Mouse (Mus musculus) stomach, postnatal 0 days (tissue): Measurements from ENCODE around the gene Tcirg1. TPM values are rescaled to one million over a fixed set of nuclear protein-coding genes. Genes with fewer than 3 reads are reported as not detected.

Source experiments
- ATAC-seq: fragments of 200-750 bp; cut with Nextera tagmentation; 2 replicates; pipeline ENCODE4 v1.8.0; 2017; ENCODE audit not compliant: low FRiP score, low TSS enrichment
- DNase-seq: peaks from one replicate; pipeline ENCODE4 v3.0.0-alpha.2; 2016; ENCODE audit warnings: low spot score
- H3K27ac ChIP-seq: fragments of 300-500 bp; sonication (generic); replicated peaks from 2 replicates; pipeline ENCODE4 v1.5.1; 2014; ENCODE audit warnings: mild to moderate bottlenecking, control low read depth
- H3K27me3 ChIP-seq: fragments of 300-500 bp; sonication (generic); 2 replicates; pipeline ENCODE4 v1.6.1; 2014; ENCODE audit warnings: low read length; ENCODE audit not compliant: control insufficient read depth, insufficient read depth
- H3K36me3 ChIP-seq: fragments of 300-500 bp; sonication (generic); 2 replicates; pipeline ENCODE4 v1.6.1; 2014; ENCODE audit warnings: low read length, mixed read lengths; ENCODE audit not compliant: control insufficient read depth, insufficient read depth
- H3K4me1 ChIP-seq: fragments of 300-500 bp; sonication (generic); replicated peaks from 2 replicates; pipeline ENCODE4 v1.6.1; 2014; ENCODE audit warnings: antibody characterized with exemption; ENCODE audit not compliant: control insufficient read depth, insufficient read depth
- H3K4me2 ChIP-seq: fragments of 300-500 bp; sonication (generic); replicated peaks from 2 replicates; pipeline ENCODE4 v1.6.1; 2014; ENCODE audit warnings: low read depth, mild to moderate bottlenecking, control low read depth, moderate library complexity
- H3K4me3 ChIP-seq: fragments of 300-500 bp; sonication (generic); 2 replicates; pipeline ENCODE4 v1.5.1; 2014; ENCODE audit warnings: low read depth, low read length, control low read depth
- H3K9ac ChIP-seq: fragments of 300-500 bp; sonication (generic); 2 replicates; pipeline ENCODE4 v1.6.1; 2014; ENCODE audit warnings: mild to moderate bottlenecking, low read length, control low read depth, mixed read lengths
- H3K9me3 ChIP-seq: fragments of 300-500 bp; sonication (generic); 2 replicates; pipeline ENCODE4 v1.6.1; 2016; ENCODE audit warnings: low read length; ENCODE audit not compliant: control insufficient read depth
- CTCF ChIP-seq: IDR thresholded peaks from 2 replicates; pipeline ENCODE4 v1.5.1; 2016; ENCODE audit warnings: antibody characterized with exemption, low read depth, mild to moderate bottlenecking, moderate library complexity
- EP300 ChIP-seq: optimal IDR thresholded peaks from 2 replicates; pipeline ENCODE3; 2016; ENCODE audit warnings: antibody characterized with exemption
- WGBS: fragments of 180-500 bp; shearing (Covaris S2); extraction: QIAGEN DNeasy Blood & Tissue Kit; methylation state at CpG from one replicate; pipeline ENCODE4 v1.1.7; 2014; 5-methylcytosine and 5-hydroxymethylcytosine counted together
- polyA plus RNA-seq: library from polyadenylated mRNA; unstranded; fragments of >200 nt; fragmentation: Nextera tagmentation; extraction: Ambion mirVana; gene quantifications from 2 replicates; pipeline ENCODE4 v1.2.1, GENCODE M21; 2015

Gene Tcirg1
- polyA plus RNA-seq, 1 experiment from 2014 or later = 17.4 TPM

GRCm38 (mm10) chr19:3846676-3847604 is 60.0 kb downstream of the Tcirg1 start:
- no peak overlapping the region for H3K4me3 ChIP-seq
- TF ChIP-seq CTCF (no peak), EP300 (no peak)
- H3K4me2 ChIP-seq = no peak overlapping the region
- no peak for ATAC-seq
- H3K27ac ChIP-seq = no peak overlapping the region
- H3K9me3 ChIP-seq = no peaks in the 10 kb centered on the region
- H3K4me1 ChIP-seq = peaks cover 6% of the 10 kb centered on the region
- no peaks in the 10 kb centered on the region for H3K27me3 ChIP-seq
- WGBS = 66% methylated on average over 10 of the region's 10 CpGs
- no peaks in the 10 kb centered on the region for H3K36me3 ChIP-seq
- no peak for DNase-seq
- H3K9ac ChIP-seq = no peak overlapping the region

Other genes starting within 250 kb of the Tcirg1 start
- 2.6 and 2.7 TPM in 2 replicates for gene Lrp5, start 220.6 kb downstream of the Tcirg1 start, polyA plus RNA-seq
- 17.1 and 18.8 TPM in 2 replicates for gene 1810055G02Rik, start 198.8 kb downstream of the Tcirg1 start, polyA plus RNA-seq
- gene Kmt5b, start 139.7 kb downstream of the Tcirg1 start, polyA plus RNA-seq = 11.6 and 12.4 TPM in 2 replicates
- gene Chka, start 55.4 kb downstream of the Tcirg1 start, polyA plus RNA-seq = 21.2 and 24.2 TPM in 2 replicates
- 277 and 284 TPM in 2 replicates for gene Ndufs8, start 5.6 kb upstream of the Tcirg1 start, polyA plus RNA-seq
- 1.8 and 2.2 TPM in 2 replicates for gene Aldh3b1, start 22.7 kb upstream of the Tcirg1 start, polyA plus RNA-seq
- gene Unc93b1, start 28.1 kb upstream of the Tcirg1 start, polyA plus RNA-seq = 17.4 and 19.7 TPM in 2 replicates
- 1.1 TPM in 2 replicates for gene Aldh3b3, start 51.5 kb upstream of the Tcirg1 start, polyA plus RNA-seq
- 75.8 and 84.1 TPM in 2 replicates for gene Aldh3b2, start 65.2 kb upstream of the Tcirg1 start, polyA plus RNA-seq
- gene Acy3, start 79.4 kb upstream of the Tcirg1 start, polyA plus RNA-seq = 9.9 TPM in 2 replicates
- 0.05 TPM in 1 of 2 replicates, not detected in the other for gene Tbx10, start 85.6 kb upstream of the Tcirg1 start, polyA plus RNA-seq
- gene Nudt8, start 93.4 kb upstream of the Tcirg1 start, polyA plus RNA-seq = 39.3 and 40.7 TPM in 2 replicates
- 1.1 and 1.3 TPM in 2 replicates for gene Gm49405, start 93.5 kb upstream of the Tcirg1 start, polyA plus RNA-seq
- 1.2 and 1.7 TPM in 2 replicates for gene Doc2g, start 96.2 kb upstream of the Tcirg1 start, polyA plus RNA-seq
- 213 and 216 TPM in 2 replicates for gene Ndufv1, start 105.7 kb upstream of the Tcirg1 start, polyA plus RNA-seq
- 1,012 and 1,081 TPM in 2 replicates for gene Gstp1, start 130.9 kb upstream of the Tcirg1 start, polyA plus RNA-seq
- 85.2 and 93.1 TPM in 2 replicates for gene Gstp2, start 138.9 kb upstream of the Tcirg1 start, polyA plus RNA-seq
- 7.1 and 9.7 TPM in 2 replicates for gene Gstp3, start 152.4 kb upstream of the Tcirg1 start, polyA plus RNA-seq
- gene Cabp2, start 174.4 kb upstream of the Tcirg1 start, polyA plus RNA-seq = not detected in 2 replicates
- gene Cdk2ap2, start 190.0 kb upstream of the Tcirg1 start, polyA plus RNA-seq = 129 and 134 TPM in 2 replicates
- gene Pitpnm1, start 192.9 kb upstream of the Tcirg1 start, polyA plus RNA-seq = 8.3 and 11.2 TPM in 2 replicates
- gene Aip, start 218.7 kb upstream of the Tcirg1 start, polyA plus RNA-seq = 47.0 and 48.0 TPM in 2 replicates
- gene Gpr152, start 232.7 kb upstream of the Tcirg1 start, polyA plus RNA-seq = 0.02 TPM in 1 of 2 replicates, not detected in the other
- 0.05 TPM in 1 of 2 replicates, not detected in the other for gene Cabp4, start 236.9 kb upstream of the Tcirg1 start, polyA plus RNA-seq
- 127 and 133 TPM in 2 replicates for gene Coro1b, start 241.5 kb upstream of the Tcirg1 start, polyA plus RNA-seq
- gene Ptprcap, start 246.5 kb upstream of the Tcirg1 start, polyA plus RNA-seq = 1.1 and 1.3 TPM in 2 replicates